Mouse (Mus musculus): ENCODE measurements at regions not wholly inside any gene's neighbourhood (a gene's known extent, or its start where the extent isn't known, plus 50 kb on each side); places are given as distances from the start of the nearest gene placed in this dataset.
A peak's percentile ranks its signal among the peaks of the same experiment; 100 is the strongest.

- DNase-seq (ENCODE audit: low spot score in 2 of 2): no peak
Measured at GRCm38 (mm10) chr12:79946777-79947176, 166.0 kb downstream of the Zfp36l1 start.

DNA sequence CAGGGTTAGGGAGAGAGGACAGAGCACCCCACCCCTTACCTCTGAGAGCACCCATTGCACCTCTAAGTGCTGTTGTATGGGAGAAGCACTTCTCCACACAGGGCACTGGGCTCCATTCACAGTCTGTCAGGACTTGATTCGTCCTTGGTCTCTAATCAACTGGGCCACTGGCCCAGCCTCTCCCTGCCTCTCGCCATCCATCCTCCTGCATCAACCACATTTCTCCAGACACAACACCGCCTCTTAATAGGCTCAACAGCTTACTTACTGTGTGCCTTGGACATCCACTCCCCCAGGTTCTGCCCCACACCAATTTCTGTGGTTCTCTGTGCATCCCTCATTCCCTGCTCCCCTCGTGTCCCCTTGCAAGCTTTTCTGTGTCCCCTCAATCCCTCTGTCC lies 166.9 kb downstream of the Zfp36l1 start:
- DNase-seq (ENCODE audit: low spot score in 2 of 2): no peak

DNA sequence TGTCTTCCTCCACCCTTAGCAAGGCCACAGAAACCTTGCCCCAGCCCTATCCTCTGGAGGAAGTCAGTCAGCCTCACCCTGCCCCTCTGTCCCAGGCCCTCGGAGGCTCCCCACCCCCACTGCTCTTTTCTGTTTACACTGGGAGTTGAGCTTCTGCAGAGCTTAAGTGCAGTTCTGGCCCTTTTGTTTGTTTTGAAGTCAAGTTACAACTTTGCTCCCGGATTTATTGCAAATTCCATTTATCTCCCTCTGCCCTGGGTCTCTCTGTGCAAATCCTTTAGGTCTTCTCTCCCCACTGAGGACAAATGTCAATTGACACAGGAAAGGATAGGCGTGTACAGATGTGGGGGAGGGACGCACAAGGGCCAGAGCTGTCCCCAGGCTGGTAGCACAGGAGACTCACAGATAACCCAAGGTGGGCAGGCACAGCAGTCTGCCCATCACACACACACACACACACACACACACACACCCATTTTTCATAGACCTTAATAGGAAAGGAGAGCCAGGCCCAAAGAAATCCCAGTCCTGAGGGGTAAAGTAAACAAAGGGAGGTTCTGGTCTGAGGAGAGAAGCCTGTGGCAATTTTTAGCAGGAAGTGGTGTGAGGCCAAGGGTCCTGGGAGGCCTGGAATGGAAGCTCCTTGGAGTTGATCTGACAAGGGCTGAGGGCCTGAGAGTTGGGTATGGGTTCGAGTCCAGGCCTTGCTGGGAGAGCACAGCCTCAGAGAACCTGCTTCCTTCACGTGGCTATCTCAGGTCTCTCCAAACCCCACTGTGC lies 167.9 kb downstream of the Zfp36l1 start:
- DNase-seq (ENCODE audit: low spot score in 2 of 2): no peak

DNA sequence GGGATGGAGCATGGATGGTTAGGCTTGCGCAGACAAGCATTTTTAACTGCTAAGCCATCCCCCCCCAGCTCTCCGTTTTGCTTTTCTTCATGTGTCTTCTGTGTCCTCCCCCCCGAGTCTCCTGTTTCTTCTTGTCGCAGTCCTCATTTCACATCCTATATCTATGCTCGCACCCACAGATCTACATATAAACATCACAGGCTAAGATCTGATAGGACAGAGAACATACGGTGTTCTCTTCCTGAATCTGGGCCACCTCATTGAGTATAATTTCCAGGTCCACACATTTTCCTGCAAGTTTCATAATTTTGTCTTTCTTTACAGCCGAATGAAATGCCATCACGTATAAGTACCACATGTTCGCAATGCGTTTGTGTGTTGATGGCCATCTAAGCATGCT lies 168.7 kb downstream of the Zfp36l1 start:
- no peak for DNase-seq (ENCODE audit: low spot score in 2 of 2)

- no peak for DNase-seq (ENCODE audit: low spot score in 2 of 2)
Measured at GRCm38 (mm10) chr12:79942563-79943131, 170.2 kb downstream of the Zfp36l1 start.

GRCm38 (mm10) chr12:79941828-79942227 lies 171.0 kb downstream of the Zfp36l1 start:
- DNase-seq (ENCODE audit: low spot score in 2 of 2): no peak

GRCm38 (mm10) chr12:79939436-79939835 lies 173.4 kb downstream of the Zfp36l1 start:
- no peak for DNase-seq (ENCODE audit: low spot score in 2 of 2)

GRCm38 (mm10) chr12:79937876-79938275 lies 174.9 kb downstream of the Zfp36l1 start:
- DNase-seq (ENCODE audit: low spot score in 2 of 2): no peak

DNA sequence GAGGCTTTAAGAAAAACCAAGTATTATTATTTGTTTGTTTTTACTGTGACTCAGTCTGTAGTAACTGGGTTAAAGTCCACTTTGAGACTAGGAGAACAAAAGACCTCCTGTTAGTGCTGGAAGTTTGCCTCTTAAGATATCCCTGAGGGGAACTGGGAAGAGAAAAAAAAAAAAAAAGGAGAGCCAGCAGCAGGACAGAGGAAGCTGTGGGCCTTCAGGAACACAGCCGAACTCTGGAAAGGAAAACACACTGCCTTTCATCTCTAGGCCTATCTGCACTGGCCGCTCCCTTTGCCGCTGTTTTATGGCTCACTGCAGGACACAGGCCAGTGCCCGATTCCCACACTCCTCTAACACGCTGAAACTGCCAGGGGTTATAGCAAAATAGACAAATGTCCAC lies 176.1 kb downstream of the Zfp36l1 start:
- no peak for DNase-seq (ENCODE audit: low spot score in 2 of 2)

DNA sequence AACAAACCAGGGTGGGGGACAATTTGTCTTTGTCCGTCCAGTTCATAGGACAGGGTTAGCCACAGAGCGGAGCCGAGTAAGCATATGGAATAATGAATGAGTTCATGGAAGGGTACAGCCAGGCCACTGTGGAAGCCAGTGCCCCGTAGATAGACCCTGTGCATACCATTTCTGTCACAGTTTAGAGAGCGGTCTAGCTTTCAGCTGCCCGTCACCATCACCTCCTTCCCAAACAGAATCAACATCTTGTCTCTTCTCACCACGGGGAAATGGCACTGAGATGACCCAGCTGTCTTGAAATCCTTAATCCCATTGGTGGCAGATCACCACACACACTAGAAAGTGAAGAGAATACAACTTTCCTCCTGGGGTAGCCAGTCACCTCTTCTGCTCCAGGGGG lies 178.7 kb downstream of the Zfp36l1 start:
- DNase-seq (ENCODE audit: low spot score in 2 of 2): no peak

DNA sequence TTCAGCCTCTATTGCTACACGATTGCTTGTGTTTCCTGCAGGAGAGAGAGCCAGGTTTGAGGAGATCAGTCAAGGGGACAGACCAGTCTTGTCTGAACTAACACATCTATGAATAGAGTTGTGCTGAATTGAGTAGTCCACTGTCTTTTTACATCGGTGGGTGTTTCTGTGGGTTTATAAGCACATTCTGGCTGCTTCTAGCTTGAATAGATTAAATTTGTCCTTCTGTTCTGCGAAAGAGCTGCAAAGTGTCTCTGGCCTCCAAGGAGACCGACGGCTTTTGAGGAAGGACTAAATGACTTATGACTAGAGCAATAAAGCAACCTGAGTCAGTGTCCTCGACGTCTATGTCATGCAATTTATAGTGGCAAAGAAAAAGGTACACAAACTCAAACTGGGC lies 179.9 kb downstream of the Zfp36l1 start:
- no peak for DNase-seq (ENCODE audit: low spot score in 2 of 2)

GRCm38 (mm10) chr12:79931455-79931854 lies 181.4 kb downstream of the Zfp36l1 start:
- DNase-seq (ENCODE audit: low spot score in 2 of 2): no peak

DNA sequence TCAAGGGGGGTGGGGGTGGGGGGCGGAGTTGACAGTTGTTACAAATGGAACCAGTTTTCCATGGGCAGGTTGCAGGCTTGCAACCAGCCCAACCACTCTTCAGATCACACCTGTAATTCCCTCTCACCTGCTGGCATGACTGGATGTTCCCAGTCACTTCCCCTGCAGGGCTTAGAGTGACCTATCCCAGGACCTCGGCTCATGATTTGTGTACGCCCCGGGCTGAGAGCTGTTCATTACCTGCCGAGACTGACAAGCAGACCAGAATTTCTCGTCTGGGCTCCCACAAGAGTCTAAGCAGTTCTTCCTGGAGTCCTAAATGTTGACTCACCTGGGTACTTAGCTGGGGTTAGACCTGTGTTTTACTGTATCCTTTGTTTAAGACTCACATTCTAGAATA lies 183.0 kb downstream of the Zfp36l1 start:
- no peak for DNase-seq (ENCODE audit: low spot score in 2 of 2)

GRCm38 (mm10) chr12:79928739-79929380 lies 184.0 kb downstream of the Zfp36l1 start:
- no peak for DNase-seq (ENCODE audit: low spot score in 2 of 2)

GRCm38 (mm10) chr12:79928298-79928697 lies 184.5 kb downstream of the Zfp36l1 start:
- no peak for DNase-seq (ENCODE audit: low spot score in 2 of 2)

DNA sequence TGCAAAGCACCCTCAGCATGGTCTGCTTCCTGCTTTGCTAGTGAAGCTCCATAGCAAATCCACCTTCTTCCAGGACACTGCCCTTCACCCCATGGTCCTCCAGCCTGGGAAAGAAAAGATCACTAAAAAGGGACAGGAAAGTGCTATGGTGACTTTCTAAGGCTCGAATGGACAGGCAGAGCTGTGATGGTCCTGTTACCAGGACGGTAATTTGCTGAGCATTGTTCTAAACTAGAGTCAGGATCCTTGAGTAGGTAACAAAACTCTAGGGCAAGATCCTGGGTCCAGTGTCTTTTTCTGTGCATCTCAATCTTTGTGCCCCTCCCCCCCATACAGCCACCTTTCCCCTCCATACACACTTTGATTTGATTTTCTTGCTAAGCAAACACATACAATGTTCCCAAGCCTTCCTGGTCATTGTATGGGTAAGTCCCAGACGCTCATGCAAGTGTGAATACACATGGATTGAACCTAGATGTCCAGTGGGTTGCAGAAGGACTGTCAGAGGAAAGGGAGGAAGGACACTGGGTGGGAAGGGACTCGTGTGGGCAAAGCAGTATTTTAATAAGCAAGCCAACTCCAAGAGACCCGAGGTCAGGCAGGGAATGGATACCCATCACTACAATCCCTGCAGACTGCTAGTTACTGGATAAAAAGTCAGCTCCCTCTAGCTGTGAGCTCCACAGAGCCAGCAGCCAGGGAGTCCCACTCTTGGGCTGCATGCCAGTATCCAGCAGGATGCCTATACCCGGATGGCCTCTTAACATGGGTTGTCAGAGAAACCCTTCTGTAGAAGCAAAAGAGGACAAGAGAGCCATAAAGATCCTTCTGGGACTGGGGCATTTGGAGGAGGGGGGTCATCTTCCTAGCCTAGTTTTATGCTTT lies 186.9 kb downstream of the Zfp36l1 start:
- DNase-seq (ENCODE audit: low spot score in 2 of 2): peak; percentile 17 to 62

DNA sequence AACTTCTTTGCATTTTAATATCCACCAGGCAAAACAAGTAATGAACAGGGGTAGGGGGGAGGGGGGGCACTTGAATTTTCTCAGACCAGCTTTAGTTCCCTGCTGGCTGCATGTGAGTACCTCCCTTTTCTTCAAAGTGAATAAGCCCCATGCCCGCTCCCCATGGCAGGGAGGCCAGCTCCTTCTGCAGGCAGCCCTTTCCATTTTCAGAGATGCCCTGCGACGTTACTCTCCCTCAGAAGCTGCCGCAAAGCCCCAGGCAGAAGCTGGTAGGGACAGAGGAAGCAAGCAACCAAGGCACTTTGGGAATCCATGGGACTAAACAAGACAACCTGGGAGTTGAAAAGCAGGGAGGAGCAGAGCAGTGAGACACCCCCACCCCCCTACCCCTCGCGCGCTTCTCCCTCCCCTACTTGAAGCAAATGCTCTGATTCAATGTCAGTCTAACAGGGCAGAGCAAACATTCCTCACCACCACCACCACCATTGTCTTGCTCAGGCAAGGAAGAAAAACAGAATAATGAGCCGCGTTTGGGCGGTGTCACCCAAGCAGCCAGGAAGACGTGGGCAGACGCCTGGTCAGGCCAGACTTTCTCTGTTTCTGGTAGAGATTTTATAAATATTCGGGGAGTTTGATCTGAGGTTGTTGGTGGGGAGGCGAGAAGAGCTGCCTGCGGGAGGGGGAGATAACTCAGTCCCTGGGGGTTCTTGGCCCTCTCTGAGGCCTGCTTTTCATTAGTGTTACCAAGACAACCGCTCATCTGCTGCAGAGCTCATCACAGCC lies 187.7 kb downstream of the Zfp36l1 start:
- DNase-seq (ENCODE audit: low spot score in 2 of 2): peak; percentile 73 to 83

GRCm38 (mm10) chr12:79923811-79924210 lies 189.0 kb downstream of the Zfp36l1 start:
- DNase-seq (ENCODE audit: low spot score in 2 of 2): no peak

- DNase-seq (ENCODE audit: low spot score in 2 of 2): no peak
Measured at GRCm38 (mm10) chr12:79921786-79922185, 191.0 kb downstream of the Zfp36l1 start.

- DNase-seq (ENCODE audit: low spot score in 2 of 2): no peak
Measured at GRCm38 (mm10) chr12:79918983-79919382, 193.8 kb downstream of the Zfp36l1 start.
